Mouse (Mus musculus) heart, embryonic 10.5 days (tissue): ENCODE data around the gene Pik3r5. TPM values are rescaled to one million over a fixed set of nuclear protein-coding genes. Genes with fewer than 3 reads are reported as not detected.

ENCODE experiments used
- DNase-seq: peaks from one replicate; pipeline ENCODE4 v3.0.0-alpha.2; 2017; ENCODE audit warnings: low spot score
- H3K27ac ChIP-seq: fragments of 300-500 bp; sonication (generic); 2 replicates; pipeline ENCODE4 v1.5.1; 2016; ENCODE audit warnings: mild to moderate bottlenecking
- H3K27me3 ChIP-seq: fragments of 300-500 bp; sonication (generic); 2 replicates; pipeline ENCODE4 v1.6.1; 2016; ENCODE audit warnings: mild to moderate bottlenecking; ENCODE audit not compliant: poor library complexity, insufficient read depth, severe bottlenecking
- H3K36me3 ChIP-seq: fragments of 300-500 bp; sonication (generic); 2 replicates; pipeline ENCODE4 v1.6.1; 2016; ENCODE audit warnings: mild to moderate bottlenecking, moderate library complexity
- H3K4me1 ChIP-seq: fragments of 300-500 bp; sonication (generic); 2 replicates; pipeline ENCODE4 v1.6.1; 2016; ENCODE audit warnings: mild to moderate bottlenecking
- H3K4me3 ChIP-seq: fragments of 300-500 bp; sonication (generic); 2 replicates; pipeline ENCODE4 v1.5.1; 2016; ENCODE audit warnings: mild to moderate bottlenecking, moderate library complexity
- H3K9me3 ChIP-seq: fragments of 300-500 bp; sonication (generic); 2 replicates; pipeline ENCODE4 v1.6.1; 2016; ENCODE audit warnings: mild to moderate bottlenecking, moderate library complexity
- WGBS: fragments of 180-500 bp; shearing (Covaris S2); methylation state at CpG from one replicate; pipeline ENCODE4 v1.1.7; 2016; 5-methylcytosine and 5-hydroxymethylcytosine counted together
- polyA plus RNA-seq: library from polyadenylated mRNA; unstranded; fragments of >200 nt; fragmentation: Nextera tagmentation; extraction: Ambion mirVana; gene quantifications from 2 replicates; pipeline ENCODE4 v1.2.1, GENCODE M21; 2016

The Pik3r5 gene
- polyA plus RNA-seq, 1 experiment from 2014 or later, result 0.48 TPM

DNA sequence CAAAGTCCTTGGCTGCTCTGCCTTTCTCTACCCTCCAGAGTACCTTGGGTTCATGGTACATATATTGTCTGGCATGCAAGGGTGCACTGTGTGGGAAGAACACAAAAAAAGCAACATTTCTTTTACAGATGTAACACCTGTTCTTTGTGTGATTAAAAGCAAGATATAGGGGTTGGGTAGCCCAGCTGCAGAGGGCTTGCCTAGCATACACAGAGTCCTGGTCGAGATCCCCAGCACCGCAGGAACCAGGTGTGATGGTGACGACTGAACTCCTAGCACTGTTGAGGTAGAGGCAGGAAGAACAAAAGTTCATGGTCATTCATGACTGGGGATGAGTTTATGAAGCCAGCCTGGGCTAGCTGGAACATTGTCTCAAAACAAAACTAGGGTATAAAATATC, 30.8 kb downstream of the Pik3r5 start:
- Histone ChIP-seq H3K27me3 (peaks cover 20% of the 10 kb centered on the region; the same call in 1 of the 2 replicates), H3K4me1 (no peaks in the 10 kb centered on the region), H3K27ac (no peak overlapping the region), H3K36me3 (no peaks in the 10 kb centered on the region), H3K4me3 (no peak overlapping the region), H3K9me3 (no peaks in the 10 kb centered on the region)
- 80% methylated on average over 3 of the region's 3 CpGs for WGBS
- DNase-seq, result no peak

DNA sequence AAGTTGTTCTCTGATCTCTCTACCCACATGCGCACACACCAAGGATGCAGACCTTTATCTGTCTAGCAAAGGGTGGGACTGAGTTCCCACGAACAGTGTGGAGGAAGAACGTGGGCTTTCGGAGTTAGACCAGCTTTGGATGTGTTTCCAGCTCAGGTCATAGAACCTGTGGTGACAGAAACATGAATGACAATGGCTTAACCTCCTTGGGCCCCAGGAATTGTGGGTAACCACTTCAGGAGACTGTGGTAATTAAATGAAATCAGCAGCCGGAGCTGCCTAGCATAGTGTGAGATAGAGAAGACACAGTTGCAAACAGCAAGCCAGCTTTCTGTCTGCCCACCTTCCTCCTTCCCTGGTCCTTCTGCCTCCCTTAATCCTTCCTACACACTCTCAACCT, 32.3 kb downstream of the Pik3r5 start:
- Histone ChIP-seq H3K9me3 (no peaks in the 10 kb centered on the region), H3K27me3 (peaks cover 24% of the 10 kb centered on the region; the same call in 1 of the 2 replicates), H3K27ac (no peak overlapping the region), H3K36me3 (no peaks in the 10 kb centered on the region), H3K4me1 (no peaks in the 10 kb centered on the region), H3K4me3 (no peak overlapping the region)
- 80% methylated on average over 5 of the region's 5 CpGs for WGBS
- no peak for DNase-seq

DNA sequence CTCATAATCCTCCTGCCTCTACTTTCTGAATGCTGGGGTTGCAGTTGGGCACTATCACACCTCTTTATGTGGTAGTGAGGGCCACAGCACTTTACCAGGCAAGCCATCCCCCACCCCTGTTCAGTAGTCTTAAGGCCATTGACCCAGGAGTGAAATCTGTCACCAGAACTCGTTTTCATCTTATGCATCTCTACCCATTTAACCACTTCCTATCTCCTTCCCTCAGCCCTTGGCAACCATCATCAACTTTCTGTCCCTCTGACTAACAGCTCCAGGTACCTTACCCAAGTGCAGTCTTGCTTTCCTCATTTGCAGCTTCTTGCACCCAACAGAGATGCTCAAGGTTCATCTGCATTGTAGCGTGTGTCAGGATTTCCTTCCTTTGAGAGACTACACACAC, 33.2 kb downstream of the Pik3r5 start:
- no peak overlapping the region for H3K27ac ChIP-seq
- DNase-seq, result no peak
- peaks cover 31% of the 10 kb centered on the region; the same call in 1 of the 2 replicates for H3K27me3 ChIP-seq
- H3K36me3 ChIP-seq, result no peaks in the 10 kb centered on the region
- H3K9me3 ChIP-seq, result no peaks in the 10 kb centered on the region
- no peaks in the 10 kb centered on the region for H3K4me1 ChIP-seq
- no peak overlapping the region for H3K4me3 ChIP-seq
- 74% methylated on average over 2 of the region's 2 CpGs for WGBS

DNA sequence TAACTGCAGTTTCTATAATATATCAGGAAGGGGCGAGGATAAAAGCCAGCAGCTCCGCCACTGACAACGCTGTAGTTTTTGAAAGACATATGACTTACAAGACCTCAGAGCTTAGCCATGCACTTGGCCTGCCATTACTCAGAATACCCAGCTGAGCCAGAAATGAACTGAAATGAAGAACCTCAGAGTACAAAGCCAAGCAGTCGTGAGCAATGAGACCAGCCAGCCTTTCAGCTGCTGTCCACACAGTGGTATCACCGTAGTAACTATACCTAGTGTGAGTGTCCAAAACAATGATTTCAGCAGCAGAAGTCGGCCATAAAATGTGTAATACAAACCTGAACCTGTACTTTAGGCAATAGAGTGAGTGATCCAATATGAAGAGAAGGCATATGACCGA, 35.5 kb downstream of the Pik3r5 start:
- no peak for DNase-seq
- 80% methylated on average over 7 of the region's 7 CpGs for WGBS
- Histone ChIP-seq H3K4me3 (no peak overlapping the region), H3K36me3 (no peaks in the 10 kb centered on the region), H3K27me3 (peaks cover 38% of the 10 kb centered on the region), H3K4me1 (no peaks in the 10 kb centered on the region), H3K27ac (no peak overlapping the region), H3K9me3 (no peaks in the 10 kb centered on the region)

DNA sequence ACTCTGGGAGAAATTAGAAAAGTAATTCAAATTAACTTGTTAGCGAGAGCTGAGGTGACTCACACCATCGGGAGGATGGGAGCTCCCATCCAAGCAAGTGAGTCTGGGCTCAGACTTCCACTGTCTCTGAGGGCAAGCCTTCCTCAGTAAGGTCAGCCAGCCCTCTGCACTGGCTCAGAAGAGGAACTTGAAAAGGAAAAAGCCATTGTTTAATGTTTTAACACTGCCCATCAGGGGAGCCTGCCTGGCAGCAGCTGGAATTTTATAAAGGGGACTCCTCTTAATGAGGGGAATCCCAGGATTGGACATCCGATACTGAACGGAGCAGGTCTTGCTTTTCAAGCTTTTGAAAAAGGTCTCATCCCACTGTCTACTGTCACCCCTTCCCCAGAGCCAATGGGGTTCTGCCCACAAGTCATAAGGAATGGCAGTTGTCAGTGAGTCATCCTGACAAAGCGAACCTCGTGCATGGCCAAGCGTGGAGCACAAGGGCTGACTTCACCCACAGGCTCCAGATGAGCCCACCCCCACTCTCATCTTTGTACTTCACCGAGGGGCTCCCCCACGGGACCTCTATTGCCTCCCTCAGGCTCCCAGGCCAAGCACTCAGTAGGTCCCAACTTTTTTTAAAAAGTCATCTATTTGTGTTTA, 36.2 kb downstream of the Pik3r5 start:
- no peaks in the 10 kb centered on the region for H3K4me1 ChIP-seq
- H3K27ac ChIP-seq, result no peak overlapping the region
- DNase-seq, result no peak
- peaks cover 37% of the 10 kb centered on the region for H3K27me3 ChIP-seq
- no peaks in the 10 kb centered on the region for H3K36me3 ChIP-seq
- no peaks in the 10 kb centered on the region for H3K9me3 ChIP-seq
- no peak overlapping the region for H3K4me3 ChIP-seq
- 73% methylated on average over 9 of the region's 9 CpGs for WGBS

DNA sequence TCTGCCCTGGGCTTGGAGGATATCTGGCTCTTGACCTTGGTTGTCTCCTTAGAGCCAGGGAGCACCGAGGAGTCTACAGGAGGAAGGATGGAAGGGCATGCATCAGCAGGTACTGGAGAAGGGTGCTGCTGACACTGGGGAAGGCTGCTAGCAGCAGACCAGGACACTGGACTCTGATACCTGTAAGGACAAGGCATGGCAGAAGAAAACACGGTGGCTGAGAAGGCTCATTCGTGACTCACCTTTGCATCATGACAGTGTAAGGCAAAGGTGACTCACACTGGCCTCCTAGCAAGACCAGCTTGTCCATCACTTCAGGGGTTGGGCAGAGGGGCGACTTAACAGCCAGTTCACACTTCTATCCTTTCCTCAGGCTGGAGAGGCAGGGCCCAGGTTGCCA, 37.0 kb downstream of the Pik3r5 start:
- no peak overlapping the region for H3K27ac ChIP-seq
- H3K36me3 ChIP-seq, result no peaks in the 10 kb centered on the region
- peaks cover 44% of the 10 kb centered on the region for H3K27me3 ChIP-seq
- no peak overlapping the region for H3K4me3 ChIP-seq
- DNase-seq, result no peak
- H3K4me1 ChIP-seq, result no peaks in the 10 kb centered on the region
- no peaks in the 10 kb centered on the region for H3K9me3 ChIP-seq
- WGBS, result 69% methylated on average over 4 of the region's 4 CpGs

DNA sequence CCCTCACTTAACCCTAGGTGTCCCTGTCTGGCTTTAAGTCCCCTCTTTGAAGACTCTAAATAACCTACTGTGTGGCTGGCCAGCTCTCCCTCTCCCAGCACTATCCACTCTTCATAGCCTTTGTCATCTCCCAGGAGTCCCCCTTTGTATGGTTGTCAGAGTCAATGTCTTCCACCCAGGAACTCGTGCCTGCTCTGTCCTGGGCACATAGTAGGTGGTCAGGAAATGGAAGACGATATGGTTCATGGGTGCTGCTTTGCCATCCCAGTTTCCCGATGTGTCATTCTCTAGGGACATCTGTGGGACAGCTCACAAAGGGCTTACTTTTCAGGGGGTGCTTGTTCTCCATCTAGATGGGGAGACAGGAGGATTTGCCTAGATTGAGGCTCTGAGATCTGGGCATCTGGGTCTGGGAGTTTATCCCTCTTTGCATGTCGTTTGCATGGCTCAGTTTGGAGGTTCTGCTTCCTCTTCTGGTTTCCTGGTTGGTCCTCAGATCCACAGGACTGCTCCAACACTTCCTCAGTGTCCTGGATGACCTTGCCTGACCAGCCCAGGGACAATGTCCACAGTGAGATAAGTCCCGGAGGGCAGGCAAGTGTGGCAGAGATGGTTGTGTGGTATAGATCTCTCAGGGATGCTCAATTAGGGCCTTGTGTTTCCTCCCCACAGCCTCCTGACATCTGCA, 40.4 kb downstream of the Pik3r5 start:
- H3K4me1 ChIP-seq, result no peaks in the 10 kb centered on the region
- no peak overlapping the region for H3K4me3 ChIP-seq
- H3K9me3 ChIP-seq, result no peaks in the 10 kb centered on the region
- no peak for DNase-seq
- no peak overlapping the region for H3K27ac ChIP-seq
- 71% methylated on average over 5 of the region's 5 CpGs for WGBS
- H3K36me3 ChIP-seq, result no peaks in the 10 kb centered on the region
- peaks cover 50% of the 10 kb centered on the region for H3K27me3 ChIP-seq

DNA sequence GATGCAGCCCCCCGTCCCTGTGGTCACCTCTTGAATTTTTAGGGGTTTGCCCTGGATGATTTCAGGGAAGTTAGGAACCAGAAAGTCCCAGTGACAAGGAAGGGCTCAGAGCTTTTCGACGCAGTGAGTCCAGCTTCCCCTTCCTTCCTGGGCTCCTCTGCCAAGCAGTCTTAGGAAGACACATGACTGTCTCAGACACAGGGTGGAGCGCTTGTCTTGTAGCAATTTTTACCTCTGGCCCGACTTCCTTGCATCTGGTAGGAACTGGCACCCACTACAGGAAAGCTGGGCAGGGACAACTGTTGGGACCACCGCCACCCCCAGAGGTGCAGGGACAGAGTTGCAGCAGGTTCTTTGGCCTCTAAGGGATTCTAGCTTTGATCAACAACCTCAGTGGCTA, 42.7 kb downstream of the Pik3r5 start:
- peaks cover 44% of the 10 kb centered on the region for H3K27me3 ChIP-seq
- DNase-seq, result no peak
- no peaks in the 10 kb centered on the region for H3K9me3 ChIP-seq
- H3K36me3 ChIP-seq, result no peaks in the 10 kb centered on the region
- H3K4me1 ChIP-seq, result no peaks in the 10 kb centered on the region
- 74% methylated on average over 6 of the region's 6 CpGs for WGBS
- H3K4me3 ChIP-seq, result no peak overlapping the region
- no peak overlapping the region for H3K27ac ChIP-seq

DNA sequence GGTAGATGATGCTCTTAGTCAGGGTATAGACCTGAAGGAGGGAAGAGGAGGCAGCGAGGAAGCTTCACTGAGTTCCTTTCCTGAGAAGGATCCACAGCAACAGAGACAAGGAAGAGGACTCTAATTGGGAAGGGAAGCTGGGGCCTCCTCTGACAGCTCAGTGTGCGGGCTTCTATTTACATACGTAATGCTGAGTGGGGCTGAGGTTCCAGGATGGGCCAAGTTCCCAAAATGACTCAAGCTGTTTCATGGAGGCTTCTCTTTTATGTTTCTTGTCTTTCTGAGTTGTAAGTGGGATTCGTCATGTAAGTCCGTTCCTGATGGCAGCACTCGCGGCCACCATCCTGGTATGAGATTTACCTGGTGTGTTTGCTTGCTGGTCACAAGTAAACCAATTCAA, 43.8 kb downstream of the Pik3r5 start:
- no peaks in the 10 kb centered on the region for H3K36me3 ChIP-seq
- 84% methylated on average over 7 of the region's 7 CpGs for WGBS
- no peak for DNase-seq
- H3K4me1 ChIP-seq, result no peaks in the 10 kb centered on the region
- peaks cover 33% of the 10 kb centered on the region for H3K27me3 ChIP-seq
- H3K9me3 ChIP-seq, result no peaks in the 10 kb centered on the region
- no peak overlapping the region for H3K4me3 ChIP-seq
- no peak overlapping the region for H3K27ac ChIP-seq

DNA sequence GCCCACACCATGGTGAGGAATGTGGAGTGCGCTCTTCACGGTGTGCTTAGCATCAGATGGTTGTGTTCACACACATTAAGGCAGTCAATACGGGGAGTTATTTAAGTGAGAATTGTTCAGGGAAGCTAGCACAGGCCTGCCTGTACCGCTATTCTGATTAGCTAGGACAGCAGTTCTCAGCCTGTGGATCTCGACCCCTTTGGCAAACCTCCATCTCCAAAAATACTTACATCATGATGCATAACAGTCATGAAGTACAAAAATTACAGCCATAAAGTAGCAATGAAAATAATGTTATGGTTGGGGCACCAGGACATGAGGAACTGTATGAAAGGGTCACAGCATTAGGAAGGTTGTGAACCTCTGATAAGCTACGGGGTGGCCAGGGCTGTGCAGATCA, 45.7 kb downstream of the Pik3r5 start:
- no peak for DNase-seq
- Histone ChIP-seq H3K27ac (no peak overlapping the region), H3K9me3 (no peaks in the 10 kb centered on the region), H3K4me1 (no peaks in the 10 kb centered on the region), H3K36me3 (no peaks in the 10 kb centered on the region), H3K27me3 (peaks cover 23% of the 10 kb centered on the region; the same call in 1 of the 2 replicates), H3K4me3 (no peak overlapping the region)
- WGBS, result 83% methylated on average over 6 of the region's 6 CpGs

DNA sequence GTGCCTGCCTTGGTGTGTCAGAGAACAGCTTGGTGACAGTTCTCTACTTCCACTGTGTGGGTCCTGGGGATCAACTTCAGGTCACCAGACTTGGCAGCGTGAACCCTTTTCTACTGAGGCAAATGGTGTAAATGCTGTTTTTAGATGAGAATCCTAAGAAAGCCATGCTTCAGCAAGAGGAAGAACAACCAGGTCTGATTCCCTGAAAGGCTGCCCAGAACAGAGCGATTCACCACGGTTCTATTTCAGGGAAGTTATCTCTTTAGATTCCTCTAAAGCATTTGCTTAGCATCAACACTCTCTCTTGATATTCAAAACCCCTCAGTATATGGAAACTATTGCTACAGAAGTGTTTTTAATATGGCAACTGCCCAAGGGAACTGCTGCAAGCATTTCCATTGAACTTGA, 46.7 kb downstream of the Pik3r5 start:
- DNase-seq, result no peak
- H3K27ac ChIP-seq, result no peak overlapping the region
- WGBS, result 55% methylated on average over 3 of the region's 3 CpGs

DNA sequence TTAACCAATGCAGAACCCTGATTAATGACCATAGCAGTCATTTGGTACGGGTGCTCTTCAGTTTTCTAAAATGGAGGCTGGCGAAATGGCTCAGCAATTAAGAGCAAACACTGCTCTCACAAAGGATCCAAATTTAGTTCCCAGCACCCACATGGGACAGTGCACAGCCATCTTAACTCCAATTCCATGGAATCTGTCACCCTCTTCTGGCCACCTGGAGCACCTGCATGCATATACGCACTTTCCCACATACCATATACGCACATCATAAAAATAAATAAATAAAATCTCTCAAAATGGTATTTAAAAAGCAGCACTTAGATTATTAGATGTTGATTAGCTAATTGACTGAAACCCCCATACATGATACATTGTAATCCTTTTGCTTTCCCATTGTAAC, 48.7 kb downstream of the Pik3r5 start:
- no peak overlapping the region for H3K27ac ChIP-seq
- H3K36me3 ChIP-seq, result no peaks in the 10 kb centered on the region
- no peak for DNase-seq
- peaks cover 14% of the 10 kb centered on the region; the same call in 1 of the 2 replicates for H3K27me3 ChIP-seq
- 91% methylated on average over 4 of the region's 4 CpGs for WGBS
- H3K4me3 ChIP-seq, result no peak overlapping the region
- no peaks in the 10 kb centered on the region for H3K9me3 ChIP-seq
- H3K4me1 ChIP-seq, result no peaks in the 10 kb centered on the region

More for the DNA sequence above, 46.7 kb downstream of the Pik3r5 start:
- H3K4me3 ChIP-seq, result no peak overlapping the region
- H3K36me3 ChIP-seq, result no peaks in the 10 kb centered on the region
- no peaks in the 10 kb centered on the region for H3K4me1 ChIP-seq
- no peaks in the 10 kb centered on the region for H3K9me3 ChIP-seq
- peaks cover 16% of the 10 kb centered on the region; the same call in 1 of the 2 replicates for H3K27me3 ChIP-seq

DNA sequence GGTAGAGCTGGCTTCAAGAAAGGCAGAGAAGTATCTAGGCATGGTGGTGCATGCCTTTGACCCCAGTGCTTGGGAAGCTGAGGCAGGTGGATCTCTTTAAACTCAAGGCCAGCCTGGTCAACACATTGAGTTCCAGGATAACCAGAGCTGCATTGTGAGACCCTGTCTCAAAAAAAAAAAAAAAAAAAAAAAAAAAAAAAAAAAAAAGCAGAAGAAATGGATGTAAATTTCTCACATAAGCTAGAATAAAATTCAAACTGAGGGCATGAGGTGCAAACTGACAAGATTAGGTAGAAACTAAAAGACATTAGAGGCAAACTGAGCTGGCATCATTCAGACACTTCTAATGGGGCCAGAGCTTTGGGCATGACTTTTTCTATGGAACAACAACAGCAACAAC, 50.1 kb downstream of the Pik3r5 start:
- Histone ChIP-seq H3K4me1 (no peaks in the 10 kb centered on the region), H3K36me3 (no peaks in the 10 kb centered on the region), H3K9me3 (no peaks in the 10 kb centered on the region), H3K4me3 (no peak overlapping the region), H3K27me3 (peaks cover 9% of the 10 kb centered on the region; the same call in 1 of the 2 replicates), H3K27ac (no peak overlapping the region)
- no peak for DNase-seq
